Mouse (Mus musculus) kidney, embryonic 16.5 days (tissue): ENCODE data around the gene Dis3l2. TPM values are rescaled to one million over a fixed set of nuclear protein-coding genes. Genes with fewer than 3 reads are reported as not detected.
A peak's percentile ranks its signal among the peaks of the same experiment; 100 is the strongest.

ENCODE experiments used
- ATAC-seq: fragments of 200-750 bp; cut with Nextera tagmentation; 2 replicates; pipeline ENCODE4 v1.8.0; 2017; ENCODE audit warnings: moderate TSS enrichment; ENCODE audit not compliant: low FRiP score, low TSS enrichment
- H3K27ac ChIP-seq: fragments of 300-500 bp; sonication (generic); 2 replicates; pipeline ENCODE4 v1.5.1; 2014; ENCODE audit warnings: low read length
- H3K27me3 ChIP-seq: fragments of 300-500 bp; sonication (generic); 2 replicates; pipeline ENCODE4 v1.6.1; 2014; ENCODE audit warnings: low read length, control low read depth, mixed read lengths; ENCODE audit not compliant: insufficient read depth
- H3K36me3 ChIP-seq: fragments of 300-500 bp; sonication (generic); 2 replicates; pipeline ENCODE4 v1.6.1; 2014; ENCODE audit warnings: low read length, control low read depth, mixed read lengths; ENCODE audit not compliant: insufficient read depth
- H3K4me1 ChIP-seq: fragments of 300-500 bp; sonication (generic); 2 replicates; pipeline ENCODE4 v1.6.1; 2014; ENCODE audit warnings: low read length, control low read depth, mixed read lengths; ENCODE audit not compliant: insufficient read depth
- H3K4me2 ChIP-seq: fragments of 300-500 bp; sonication (generic); replicated peaks from 2 replicates; pipeline ENCODE4 v1.6.1; 2014; ENCODE audit warnings: low read depth, low read length
- H3K4me3 ChIP-seq: fragments of 300-500 bp; sonication (generic); 2 replicates; pipeline ENCODE4 v1.5.1; 2014; ENCODE audit warnings: mild to moderate bottlenecking, low read length
- H3K9ac ChIP-seq: fragments of 300-500 bp; sonication (generic); replicated peaks from 2 replicates; pipeline ENCODE4 v1.6.1; 2014; ENCODE audit warnings: low read length
- H3K9me3 ChIP-seq: fragments of 300-500 bp; sonication (generic); 2 replicates; pipeline ENCODE4 v1.6.1; 2016; ENCODE audit warnings: low read length, control low read depth
- WGBS: fragments of 180-500 bp; shearing (Covaris S2); extraction: QIAGEN DNeasy Blood & Tissue Kit; methylation state at CpG from one replicate; pipeline ENCODE4 v1.1.7; 2014; 5-methylcytosine and 5-hydroxymethylcytosine counted together
- polyA plus RNA-seq: library from polyadenylated mRNA; unstranded; fragments of >200 nt; fragmentation: Nextera tagmentation; extraction: Ambion mirVana; gene quantifications from 2 replicates; pipeline ENCODE4 v1.2.1, GENCODE M21; 2015

Dis3l2 gene
- polyA plus RNA-seq, 1 experiment from 2014 or later = 30.8 TPM

GRCm38 (mm10) chr1:86713054-86713453 lies 9.4 kb downstream of the Dis3l2 start:
- WGBS = 92% methylated on average over 4 of the region's 4 CpGs
- Histone ChIP-seq H3K9ac (no peak overlapping the region), H3K4me1 (no peaks in the 10 kb centered on the region), H3K36me3 (no peaks in the 10 kb centered on the region), H3K27me3 (no peaks in the 10 kb centered on the region), H3K9me3 (no peaks in the 10 kb centered on the region), H3K4me3 (no peak overlapping the region), H3K4me2 (no peak overlapping the region), H3K27ac (no peak overlapping the region)
- ATAC-seq = no peak

- 79% methylated on average over 1 of the region's 1 CpGs for WGBS
- no peak overlapping the region for H3K4me3 ChIP-seq
Observed at GRCm38 (mm10) chr1:86718190-86718589, 14.6 kb downstream of the Dis3l2 start.

GRCm38 (mm10) chr1:86719391-86719790 lies 15.8 kb downstream of the Dis3l2 start:
- Histone ChIP-seq H3K4me3 (no peak overlapping the region), H3K9me3 (no peaks in the 10 kb centered on the region), H3K27ac (no peak overlapping the region), H3K4me2 (no peak overlapping the region), H3K4me1 (no peaks in the 10 kb centered on the region), H3K9ac (no peak overlapping the region), H3K36me3 (no peaks in the 10 kb centered on the region), H3K27me3 (no peaks in the 10 kb centered on the region)
- no peak for ATAC-seq
- WGBS = 81% methylated on average over 4 of the region's 4 CpGs

More at GRCm38 (mm10) chr1:86718190-86718589, 14.6 kb downstream of the Dis3l2 start:
- Histone ChIP-seq H3K27ac (no peak overlapping the region), H3K4me1 (no peaks in the 10 kb centered on the region), H3K36me3 (no peaks in the 10 kb centered on the region), H3K27me3 (no peaks in the 10 kb centered on the region), H3K9ac (no peak overlapping the region), H3K9me3 (no peaks in the 10 kb centered on the region), H3K4me2 (no peak overlapping the region)
- ATAC-seq = no peak

GRCm38 (mm10) chr1:86733160-86733821 lies 29.7 kb downstream of the Dis3l2 start:
- Histone ChIP-seq H3K4me1 (no peaks in the 10 kb centered on the region), H3K27me3 (no peaks in the 10 kb centered on the region), H3K36me3 (no peaks in the 10 kb centered on the region), H3K4me3 (no peak overlapping the region), H3K9me3 (no peaks in the 10 kb centered on the region), H3K4me2 (no peak overlapping the region), H3K27ac (no peak overlapping the region), H3K9ac (no peak overlapping the region)
- 79% methylated on average over 2 of the region's 2 CpGs for WGBS
- ATAC-seq = no peak

GRCm38 (mm10) chr1:86736414-86736813 lies 32.8 kb downstream of the Dis3l2 start:
- ATAC-seq = no peak
- 93% methylated on average over 1 of the region's 1 CpGs for WGBS
- no peak overlapping the region for H3K27ac ChIP-seq
- H3K27me3 ChIP-seq = no peaks in the 10 kb centered on the region
- no peak overlapping the region for H3K4me3 ChIP-seq
- H3K9me3 ChIP-seq = no peaks in the 10 kb centered on the region
- no peak overlapping the region for H3K4me2 ChIP-seq
- no peaks in the 10 kb centered on the region for H3K36me3 ChIP-seq
- H3K9ac ChIP-seq = no peak overlapping the region
- no peaks in the 10 kb centered on the region for H3K4me1 ChIP-seq

GRCm38 (mm10) chr1:86742896-86743295 lies 39.3 kb downstream of the Dis3l2 start:
- H3K36me3 ChIP-seq = peaks cover 11% of the 10 kb centered on the region; the same call in 1 of the 2 replicates
- no peak overlapping the region for H3K9ac ChIP-seq
- no peak overlapping the region for H3K4me3 ChIP-seq
- no peaks in the 10 kb centered on the region for H3K27me3 ChIP-seq
- WGBS = 49% methylated on average over 3 of the region's 3 CpGs
- H3K27ac ChIP-seq = no peak overlapping the region
- no peaks in the 10 kb centered on the region for H3K4me1 ChIP-seq
- H3K4me2 ChIP-seq = no peak overlapping the region
- no peak for ATAC-seq
- H3K9me3 ChIP-seq = no peaks in the 10 kb centered on the region

- Histone ChIP-seq H3K4me3 (no peak overlapping the region), H3K4me1 (no peaks in the 10 kb centered on the region), H3K9me3 (no peaks in the 10 kb centered on the region), H3K36me3 (peaks cover 17% of the 10 kb centered on the region), H3K9ac (no peak overlapping the region), H3K27me3 (no peaks in the 10 kb centered on the region), H3K27ac (no peak overlapping the region), H3K4me2 (no peak overlapping the region)
- no peak for ATAC-seq
- 93% methylated on average over 2 of the region's 2 CpGs for WGBS
Observed at GRCm38 (mm10) chr1:86747034-86747433, 43.4 kb downstream of the Dis3l2 start.

GRCm38 (mm10) chr1:86750094-86750493 lies 46.5 kb downstream of the Dis3l2 start:
- peaks cover 15% of the 10 kb centered on the region for H3K36me3 ChIP-seq
- H3K4me3 ChIP-seq = no peak overlapping the region
- no peak for ATAC-seq
- H3K9me3 ChIP-seq = no peaks in the 10 kb centered on the region
- H3K4me2 ChIP-seq = no peak overlapping the region
- no peak overlapping the region for H3K9ac ChIP-seq
- H3K27me3 ChIP-seq = no peaks in the 10 kb centered on the region
- H3K27ac ChIP-seq = no peak overlapping the region
- 86% methylated on average over 3 of the region's 3 CpGs for WGBS
- H3K4me1 ChIP-seq = peaks cover 11% of the 10 kb centered on the region

- Histone ChIP-seq H3K36me3 (peaks cover 6% of the 10 kb centered on the region), H3K4me2 (no peak overlapping the region), H3K4me3 (no peak overlapping the region), H3K4me1 (peaks cover 11% of the 10 kb centered on the region), H3K27ac (no peak overlapping the region), H3K27me3 (no peaks in the 10 kb centered on the region), H3K9me3 (no peaks in the 10 kb centered on the region), H3K9ac (no peak overlapping the region)
- peak; percentile 54; the same call in 1 of the 2 replicates for ATAC-seq
- WGBS = 35% methylated on average over 8 of the region's 8 CpGs
Observed at GRCm38 (mm10) chr1:86753416-86753815, 49.8 kb downstream of the Dis3l2 start.

GRCm38 (mm10) chr1:86754335-86754734 lies 50.7 kb downstream of the Dis3l2 start:
- Histone ChIP-seq H3K4me3 (no peak overlapping the region), H3K27ac (0 out of 2 replicates have a peak overlapping the region, but pooled peaks have one; percentile 6)
- 29% methylated on average over 3 of the region's 3 CpGs for WGBS

More at GRCm38 (mm10) chr1:86754335-86754734, 50.7 kb downstream of the Dis3l2 start:
- Histone ChIP-seq H3K4me1 (peaks cover 11% of the 10 kb centered on the region), H3K9me3 (no peaks in the 10 kb centered on the region), H3K36me3 (peaks cover 5% of the 10 kb centered on the region), H3K4me2 (no peak overlapping the region), H3K27me3 (no peaks in the 10 kb centered on the region), H3K9ac (no peak overlapping the region)
- no peak for ATAC-seq
